Mouse (Mus musculus) right cerebral cortex, postnatal 36 days (tissue): ENCODE data around the gene Patl2.

ENCODE experiments used
- DNase-seq, 2 experiments: peaks; one replicate each; pipeline ENCODE4 v3.0.0; 2022; ENCODE audit warnings: low spot score in 2 of 2, mixed read lengths in 1 of 2

The Patl2 gene

DNA sequence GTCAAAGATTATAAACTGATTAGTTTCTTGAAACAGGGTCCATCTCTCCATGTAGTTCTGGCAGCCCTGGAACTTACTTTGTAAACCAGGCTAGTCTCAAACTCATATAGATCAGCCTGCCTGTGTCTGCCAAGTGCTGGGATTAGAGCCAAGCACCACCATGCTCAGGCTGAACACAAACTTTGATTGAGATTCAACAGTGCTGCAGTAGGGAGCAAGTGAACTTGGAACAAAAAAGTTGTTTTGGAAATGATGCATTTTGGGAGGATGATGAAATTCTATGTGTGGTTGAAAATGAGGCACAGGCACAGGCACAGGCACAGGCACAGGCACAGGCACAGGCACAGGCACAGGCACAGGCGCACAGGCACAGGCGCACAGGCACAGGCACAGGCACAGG lies 13.8 kb downstream of the Patl2 start:
- no peak for DNase-seq

DNA sequence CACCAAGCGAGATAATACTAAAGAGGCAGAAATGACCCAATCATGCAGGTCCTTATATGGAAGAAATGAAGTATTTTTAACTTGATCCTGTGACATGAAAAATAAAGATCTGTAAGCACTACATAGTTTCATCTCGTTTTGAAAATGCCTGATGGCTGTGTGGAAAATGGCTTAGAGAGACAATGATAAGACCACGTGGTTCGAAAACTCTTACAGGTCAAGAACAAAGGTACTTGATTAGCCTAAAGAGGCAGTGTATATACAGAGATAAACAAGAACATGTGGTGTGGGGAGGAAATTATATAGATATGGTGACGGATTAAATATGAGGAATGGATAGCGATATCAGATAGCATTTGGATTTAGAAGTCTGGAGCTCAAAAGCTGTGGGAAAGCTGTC lies 14.7 kb downstream of the Patl2 start:
- no peak for DNase-seq

DNA sequence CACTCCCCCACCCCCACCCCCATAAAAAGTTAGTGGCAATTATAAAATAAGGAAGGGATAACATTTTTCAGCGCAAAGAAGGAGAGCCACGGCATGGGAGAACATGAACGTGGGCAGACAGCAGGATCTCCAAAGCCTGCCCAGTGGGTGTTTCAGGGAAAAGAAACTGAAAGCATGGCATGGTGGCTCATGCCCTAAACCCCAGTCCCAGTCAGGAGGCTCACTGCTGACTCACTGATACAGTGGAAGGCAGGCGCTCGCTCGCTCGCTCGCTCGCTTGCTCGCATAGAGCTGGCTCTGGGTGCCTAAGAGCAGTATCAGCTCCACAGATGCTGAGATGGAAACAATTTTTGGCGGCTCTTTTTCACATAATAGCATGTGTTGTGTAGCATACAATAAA lies 21.7 kb downstream of the Patl2 start:
- no peak for DNase-seq

DNA sequence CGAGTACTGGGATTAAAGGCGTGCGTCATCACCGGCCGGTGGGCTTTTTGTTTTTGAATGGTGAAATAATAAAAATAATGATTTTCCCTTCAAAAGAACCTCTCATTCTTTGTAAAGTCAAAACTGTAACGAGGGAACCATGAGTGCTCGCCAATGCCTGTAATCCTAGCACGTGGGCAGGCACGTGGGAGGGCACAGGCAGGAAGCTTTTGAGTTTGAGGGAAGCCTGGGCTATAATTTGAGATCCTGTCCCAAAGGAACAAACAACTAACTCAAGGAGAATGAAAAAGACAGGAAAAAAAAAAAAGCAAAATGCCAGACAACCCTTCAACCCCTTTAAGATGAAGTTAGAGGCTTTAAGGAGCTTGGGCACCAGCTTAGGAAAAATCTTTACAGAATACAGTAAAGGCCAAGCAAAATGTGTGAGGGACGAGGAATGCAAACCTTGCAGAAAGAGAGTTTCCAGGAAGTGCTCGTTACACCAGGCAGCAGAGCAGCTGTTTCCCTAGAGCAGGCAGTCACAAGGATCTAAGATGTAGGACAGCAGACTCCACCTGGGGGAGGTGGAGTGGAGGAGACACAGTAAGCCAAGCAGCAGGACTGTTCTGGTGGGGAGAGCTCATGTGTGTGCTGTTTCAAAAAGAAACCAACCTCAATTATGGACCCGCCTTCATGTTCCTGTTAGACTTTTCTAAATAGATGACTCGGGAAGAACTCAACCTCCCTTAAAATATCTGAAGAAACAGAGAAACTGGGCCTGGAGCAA lies 22.4 kb downstream of the Patl2 start:
- peak; percentile 16 to 54 for DNase-seq

DNA sequence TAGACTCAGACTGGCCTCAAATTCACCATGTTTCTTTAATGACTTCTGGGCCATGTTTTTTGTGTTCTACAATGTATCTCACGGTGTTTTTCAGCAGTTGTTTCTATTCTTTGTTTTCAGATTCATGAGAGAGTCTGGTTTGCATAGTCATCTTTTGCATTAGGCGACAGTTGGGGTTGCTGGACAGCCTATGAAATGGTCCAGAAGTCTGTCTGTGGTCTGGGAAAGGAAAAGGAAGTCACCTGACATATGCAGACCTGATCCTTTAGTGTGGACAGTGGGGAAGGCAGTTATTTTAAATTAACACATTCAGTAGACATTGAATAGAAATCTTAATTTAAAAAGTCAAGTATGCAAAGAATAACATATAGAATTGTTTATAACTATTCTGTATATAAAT lies 23.5 kb downstream of the Patl2 start:
- no peak for DNase-seq

DNA sequence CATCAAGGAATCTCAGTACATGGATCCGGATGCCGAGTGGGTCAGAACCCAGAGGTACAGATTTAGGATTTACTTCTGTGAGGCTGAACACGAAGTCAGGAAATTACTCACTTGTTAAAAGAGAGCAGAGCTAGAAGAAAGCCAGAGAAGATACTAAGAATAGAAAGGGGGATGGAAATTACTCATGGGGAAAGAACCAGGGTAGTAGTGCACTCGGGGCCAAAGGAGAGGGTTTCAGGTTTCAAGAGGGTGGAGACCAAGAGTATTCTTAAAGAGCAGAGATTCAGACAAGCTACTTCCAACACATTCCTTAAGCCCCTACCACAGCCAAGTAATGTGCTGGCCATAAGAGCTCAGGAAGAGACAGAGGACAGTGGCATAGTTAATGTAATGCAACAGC lies 24.4 kb downstream of the Patl2 start:
- DNase-seq: no peak

DNA sequence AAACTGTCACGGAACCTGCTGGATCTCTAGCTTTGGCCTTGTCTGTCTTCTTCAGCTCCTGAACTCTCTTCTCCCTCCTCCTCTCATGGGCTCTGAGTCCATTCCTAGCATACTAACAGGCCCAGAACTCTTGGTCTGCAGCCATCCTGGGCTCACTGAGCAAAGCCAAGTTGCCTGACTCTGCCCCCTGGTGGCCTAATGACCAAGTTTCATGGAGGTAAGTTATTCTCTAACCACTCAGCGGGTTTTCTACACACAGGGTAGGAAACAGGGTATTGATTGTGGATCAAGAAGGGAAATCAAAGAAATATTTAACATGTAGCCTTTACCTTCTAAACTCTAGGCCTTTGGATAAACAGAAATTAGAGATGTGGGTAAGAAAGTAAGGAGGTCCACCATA lies 25.3 kb downstream of the Patl2 start, which contains the start of gene Trim69:
Gene Trim69 (plus strand): TSS at position 21 of the 400 bp plus-strand sequence.
- peak; percentile 22 to 44 for DNase-seq

DNA sequence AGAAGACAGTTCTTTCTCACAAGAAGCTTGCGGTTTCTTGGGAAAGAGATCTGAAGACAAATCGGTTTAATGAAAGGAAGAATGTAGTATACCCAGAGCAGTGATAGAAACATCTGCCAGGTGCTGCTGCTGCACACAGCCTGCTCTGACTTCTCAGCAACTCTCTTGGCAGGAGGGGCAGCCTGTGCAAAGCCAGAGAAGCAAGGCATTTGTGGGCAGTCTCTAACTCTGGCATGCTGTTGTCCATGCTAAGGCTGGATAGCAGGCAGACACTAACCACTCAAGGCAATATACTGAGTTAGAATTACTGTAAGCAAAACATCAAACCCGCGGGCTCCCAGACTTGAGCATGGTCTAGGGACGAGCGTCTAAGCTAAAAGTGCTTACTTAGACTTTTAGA lies 26.3 kb downstream of the Patl2 start:
- DNase-seq: no peak

DNA sequence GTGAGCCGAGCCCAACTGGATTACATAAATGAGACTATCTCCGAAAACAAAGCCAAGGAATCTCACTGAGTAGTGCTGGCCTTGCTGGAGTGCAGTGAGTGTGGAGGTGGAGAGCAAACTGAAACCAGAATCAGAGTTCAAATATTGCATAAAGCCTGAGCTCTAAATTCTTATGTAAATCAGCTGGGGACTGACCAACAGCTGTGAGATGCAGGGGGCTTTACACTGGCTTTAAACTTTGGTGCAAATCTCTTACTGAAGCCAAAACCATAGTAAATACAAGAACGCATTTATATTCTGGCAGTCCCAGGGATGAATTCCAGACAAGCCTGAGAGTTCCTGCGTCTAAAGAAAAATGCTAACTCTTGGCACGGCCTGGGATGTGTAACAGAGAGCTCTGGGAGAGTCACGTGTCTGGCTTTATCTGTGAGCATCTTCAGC lies 27.6 kb downstream of the Patl2 start:
- DNase-seq: no peak

DNA sequence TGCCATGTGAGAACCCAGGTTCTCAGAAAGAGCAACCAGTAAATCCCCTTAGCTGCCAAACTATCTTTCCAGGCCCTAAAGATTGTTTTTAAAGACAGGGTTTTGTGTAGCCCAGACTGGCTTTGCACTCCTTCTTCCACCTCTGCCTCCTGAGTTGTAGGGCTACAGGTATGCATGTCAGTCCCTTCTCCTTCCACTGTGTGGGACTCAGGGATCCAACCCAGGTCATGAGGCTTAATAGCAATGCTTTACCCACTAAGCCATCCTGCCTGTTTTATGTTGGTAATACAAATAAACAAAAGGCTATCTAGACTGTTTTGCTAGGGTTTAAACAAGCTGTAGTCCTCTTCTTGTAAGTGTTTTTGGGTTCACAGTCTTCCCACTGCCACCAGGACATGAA lies 28.4 kb downstream of the Patl2 start:
- DNase-seq: no peak

DNA sequence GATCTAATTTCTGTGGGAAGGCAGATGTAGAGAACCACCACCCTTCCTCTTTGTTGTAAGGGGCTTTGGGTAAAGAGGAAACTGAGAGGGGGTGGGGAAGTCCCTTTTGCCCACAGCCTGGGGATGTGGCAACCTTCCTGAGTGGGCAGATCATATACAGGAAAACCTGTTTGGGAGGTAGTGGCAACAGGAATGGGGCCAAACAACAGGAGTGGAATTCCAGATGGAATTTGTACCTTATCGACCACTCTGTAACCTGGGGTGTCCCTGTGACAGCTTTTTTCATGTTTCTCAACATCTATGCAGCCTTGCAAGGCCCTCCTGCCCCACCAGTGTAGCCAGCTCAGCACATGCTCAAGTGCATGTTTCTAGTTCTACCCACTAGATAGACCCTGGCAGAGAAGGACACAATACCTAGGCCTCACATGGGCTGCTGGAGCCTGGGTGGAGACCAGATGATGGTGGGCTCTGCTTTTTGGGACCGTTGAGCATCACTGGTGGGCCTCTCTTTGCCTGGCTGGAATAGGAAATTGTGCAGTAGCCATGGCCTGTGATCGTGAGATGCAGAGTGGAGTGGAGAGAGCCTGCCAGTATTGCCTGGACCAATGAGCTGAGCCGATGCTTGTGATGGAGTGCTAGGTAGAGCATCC lies 29.8 kb downstream of the Patl2 start:
- DNase-seq: no peak

DNA sequence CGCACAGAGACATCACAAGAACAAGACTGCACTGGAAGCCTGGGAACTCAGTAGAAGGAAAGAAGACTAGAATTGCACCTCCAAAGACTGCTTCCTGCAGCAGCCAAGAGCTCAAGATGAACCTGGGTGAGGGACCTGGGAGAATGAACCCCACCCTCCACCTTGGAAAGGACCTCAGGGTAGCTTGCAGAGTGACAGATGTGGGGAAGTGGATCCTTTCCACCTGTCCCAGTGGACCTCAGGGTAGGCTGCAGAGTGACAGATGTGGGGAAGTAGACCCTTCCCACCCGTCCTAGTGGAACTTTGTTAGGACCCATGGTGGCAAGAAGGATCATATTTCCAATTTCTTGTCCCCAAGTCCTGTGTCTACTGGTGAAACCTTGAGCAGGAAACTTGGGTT lies 30.7 kb downstream of the Patl2 start:
- DNase-seq: no peak

DNA sequence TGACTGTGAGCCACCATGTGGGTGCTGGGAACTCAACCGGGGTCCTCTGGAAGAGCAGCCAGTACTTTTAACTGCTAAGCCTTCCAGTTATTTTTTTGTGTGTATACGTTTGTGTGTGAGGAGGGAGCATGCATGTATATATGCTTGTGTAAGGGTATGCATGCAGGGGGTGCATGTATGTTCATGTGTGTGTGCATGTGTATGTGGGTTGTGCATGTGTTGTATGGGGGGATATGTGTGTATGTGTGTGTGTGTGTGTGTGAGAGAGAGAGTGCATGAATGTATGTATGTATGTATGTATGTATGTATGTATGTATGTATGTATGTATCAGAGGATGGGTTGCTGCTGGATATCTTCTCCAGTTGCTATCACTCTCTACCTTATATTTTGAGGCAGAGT lies 31.5 kb downstream of the Patl2 start:
- no peak for DNase-seq

DNA sequence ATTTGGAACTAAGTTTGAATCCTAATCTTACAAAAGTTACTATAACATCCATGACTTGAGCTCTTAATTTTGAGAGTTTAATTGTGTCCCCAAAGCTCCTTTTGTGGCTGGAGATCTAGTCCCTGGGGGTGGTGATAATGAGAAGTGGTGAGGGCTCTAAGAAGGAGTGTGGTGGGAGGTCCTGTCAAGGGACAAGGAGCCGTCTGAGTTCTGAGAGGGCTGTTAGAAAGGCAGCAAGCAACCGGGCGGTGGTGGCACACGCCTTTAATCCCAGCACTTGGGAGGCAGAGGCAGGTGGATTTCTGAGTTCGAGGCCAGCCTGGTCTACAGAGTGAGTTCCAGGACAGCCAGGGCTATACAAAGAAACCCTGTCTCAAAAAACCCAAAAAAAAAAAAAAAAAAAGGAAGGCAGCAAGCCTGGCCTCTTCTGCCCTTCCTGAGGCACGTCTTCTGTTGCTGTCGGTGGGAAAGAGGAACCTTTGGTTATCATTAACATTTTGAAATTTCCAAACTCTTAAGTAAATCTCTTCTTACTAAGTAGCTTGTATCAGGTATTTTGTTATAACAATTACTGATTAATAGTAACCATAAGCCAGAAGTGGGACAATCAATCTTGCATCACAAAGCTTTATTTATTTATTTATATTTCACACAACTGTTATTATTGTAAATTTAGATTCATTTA lies 32.2 kb downstream of the Patl2 start:
- no peak for DNase-seq

DNA sequence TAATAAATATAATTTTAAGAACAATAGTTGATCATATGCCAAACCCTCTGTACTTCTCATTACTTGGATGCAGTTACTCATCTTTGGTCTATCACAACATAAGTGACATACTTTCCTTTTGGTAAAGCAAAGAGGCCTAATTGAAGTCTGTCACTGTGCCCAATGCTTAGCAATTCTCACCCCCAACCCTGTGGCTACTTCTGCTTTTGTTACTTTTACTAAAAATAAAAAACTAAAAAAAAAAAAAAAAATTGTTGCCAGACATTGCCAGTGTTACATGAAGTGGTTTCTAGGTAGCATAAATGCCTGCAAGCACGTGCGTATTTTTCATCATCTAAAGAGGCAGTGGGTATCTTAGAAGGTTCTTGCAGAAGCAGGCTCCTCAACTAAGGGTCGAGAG lies 33.1 kb downstream of the Patl2 start:
- no peak for DNase-seq

DNA sequence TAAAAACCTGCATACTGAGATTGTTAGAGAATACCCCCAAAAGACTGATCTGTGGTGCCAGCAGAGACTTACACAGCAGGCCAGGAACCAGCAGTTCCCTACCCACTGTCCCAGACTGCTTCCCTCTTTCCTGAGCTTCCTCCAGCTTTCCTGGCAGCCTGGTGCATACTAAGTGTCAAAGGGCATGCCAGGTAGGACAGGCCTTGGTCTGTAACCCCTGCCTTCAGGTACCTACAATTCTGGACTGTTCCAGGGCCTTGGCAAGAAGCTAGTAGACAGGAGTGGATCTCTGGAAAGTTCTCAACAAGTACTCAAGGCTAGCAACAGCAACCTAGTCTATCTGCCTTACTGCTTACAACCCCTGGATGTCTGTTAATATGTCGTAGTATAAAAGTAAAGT lies 34.8 kb downstream of the Patl2 start:
- no peak for DNase-seq

DNA sequence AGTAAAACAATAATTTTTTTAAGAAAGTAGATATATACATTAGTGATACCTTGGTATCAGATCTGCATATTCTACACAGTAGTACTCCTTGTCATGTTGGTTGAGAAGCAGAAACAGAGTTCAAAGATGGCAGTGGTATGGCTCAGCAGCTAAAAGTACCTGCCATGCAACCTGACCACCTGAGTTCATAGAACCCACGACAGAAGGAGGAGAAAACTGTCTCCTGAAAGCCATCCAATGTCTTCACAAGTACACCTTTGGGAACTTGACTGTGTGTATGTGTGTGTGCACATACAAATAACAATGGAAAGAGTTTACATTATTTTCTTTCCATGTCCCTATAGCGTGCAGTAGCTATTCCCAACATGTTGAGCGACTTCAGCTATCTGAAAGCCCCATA lies 36.3 kb downstream of the Patl2 start:
- DNase-seq: no peak

DNA sequence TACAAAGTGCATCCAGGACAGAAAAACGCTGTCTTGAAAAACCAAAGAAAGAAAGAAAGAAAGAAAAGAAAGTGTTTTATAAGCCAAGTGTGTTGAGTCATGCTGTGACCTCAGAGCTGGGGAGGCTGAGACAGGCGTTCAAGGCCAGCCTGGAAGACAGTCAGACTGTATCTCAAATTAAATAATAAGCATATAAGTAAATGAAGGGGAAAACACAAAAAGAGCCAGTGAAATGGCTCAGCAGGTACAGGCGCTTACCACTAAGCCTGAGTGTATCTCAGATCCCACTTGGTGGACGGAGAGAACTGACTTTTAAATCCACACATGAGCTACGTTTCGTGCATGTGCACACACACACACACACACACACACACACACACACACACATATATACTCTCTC lies 36.7 kb downstream of the Patl2 start:
- DNase-seq: no peak

DNA sequence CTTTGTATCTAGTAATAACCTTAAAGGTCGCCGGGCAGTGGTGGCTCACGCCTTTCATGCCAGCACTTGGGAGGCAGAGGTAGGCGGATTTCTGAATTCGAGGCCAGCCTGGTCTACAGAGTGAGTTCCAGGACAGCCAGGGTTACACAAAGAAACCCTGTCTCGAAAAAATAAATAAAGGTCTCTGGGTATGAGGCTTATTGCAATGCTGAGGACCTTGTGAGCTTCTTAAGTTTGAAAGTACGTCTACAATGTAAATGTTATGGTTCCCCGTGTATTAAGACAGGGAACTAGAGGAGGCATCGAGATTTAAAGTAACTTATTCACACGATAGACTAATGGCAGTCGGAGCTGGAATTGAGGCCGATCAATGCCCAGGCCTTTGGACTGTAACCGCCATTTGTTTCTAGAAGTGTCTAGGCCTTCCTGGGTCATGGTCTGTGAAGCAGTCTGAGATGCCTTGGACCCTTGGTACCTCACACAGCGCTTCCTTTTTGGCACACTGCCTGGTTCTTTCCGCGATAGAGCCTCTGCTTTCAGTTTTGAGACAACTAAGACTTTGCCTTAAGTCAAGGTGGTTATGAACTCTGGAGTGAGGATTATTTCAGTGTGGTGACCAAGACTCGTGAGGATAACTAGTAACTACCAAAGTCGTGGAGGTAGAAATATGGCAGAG lies 37.6 kb downstream of the Patl2 start:
- DNase-seq: no peak

DNA sequence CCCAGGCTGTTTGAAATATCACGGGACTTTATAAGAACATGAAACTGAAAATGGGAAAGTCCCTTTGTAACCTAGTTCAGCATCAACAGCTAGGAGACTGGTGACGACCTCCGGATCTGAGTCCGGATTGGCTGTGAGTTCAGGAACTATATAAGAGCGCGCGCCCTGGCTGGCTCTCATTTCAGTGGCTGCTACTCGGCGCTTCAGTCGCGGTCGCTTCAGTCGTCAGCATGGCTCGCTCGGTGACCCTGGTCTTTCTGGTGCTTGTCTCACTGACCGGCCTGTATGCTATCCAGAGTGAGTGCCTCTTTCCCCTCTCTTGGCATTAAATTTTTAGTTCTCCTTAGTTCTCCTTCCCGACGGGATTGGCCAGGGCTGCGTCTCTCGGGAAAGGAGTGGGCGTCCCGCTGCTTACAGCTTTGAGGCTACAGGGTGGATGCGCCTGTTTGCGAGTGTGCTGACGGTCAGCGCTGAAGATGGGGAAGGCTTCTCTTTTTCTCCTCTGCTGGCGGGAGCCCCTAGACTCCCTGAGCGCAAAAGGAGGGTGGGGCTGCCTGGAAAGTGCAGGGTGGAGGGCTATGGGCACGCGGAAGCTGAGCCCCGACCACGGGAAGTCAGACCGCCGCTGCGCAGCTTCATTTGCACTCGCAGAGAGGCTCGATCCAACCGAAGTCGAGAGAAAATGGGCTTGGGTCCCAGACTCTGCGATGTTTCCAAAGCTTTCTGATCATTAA lies 38.3 kb downstream of the Patl2 start, which contains the start of gene B2m:
Gene B2m (plus strand): TSS at position 179 of the 734 bp plus-strand sequence.
- DNase-seq: peak; percentile 88 to 90

DNA sequence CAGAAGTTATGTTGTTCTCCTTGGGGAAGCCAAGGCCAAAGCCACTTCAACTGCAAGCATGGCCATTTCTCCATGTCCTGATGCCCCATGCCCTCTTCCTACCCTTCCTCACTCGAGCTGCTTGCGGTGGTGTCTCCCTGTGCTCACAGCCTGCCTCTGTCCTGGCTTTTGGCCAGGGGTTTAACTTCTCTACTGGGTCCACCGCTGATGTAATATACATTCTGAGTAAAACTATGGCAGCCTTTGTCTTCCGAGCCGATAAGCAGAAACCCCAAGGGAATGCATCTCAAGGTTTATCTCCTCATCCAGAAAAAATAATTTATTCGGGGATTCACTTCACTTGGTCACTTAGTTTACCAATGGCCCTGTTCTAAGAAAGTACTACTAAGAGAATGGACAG lies 39.3 kb downstream of the Patl2 start:
- no peak for DNase-seq

DNA sequence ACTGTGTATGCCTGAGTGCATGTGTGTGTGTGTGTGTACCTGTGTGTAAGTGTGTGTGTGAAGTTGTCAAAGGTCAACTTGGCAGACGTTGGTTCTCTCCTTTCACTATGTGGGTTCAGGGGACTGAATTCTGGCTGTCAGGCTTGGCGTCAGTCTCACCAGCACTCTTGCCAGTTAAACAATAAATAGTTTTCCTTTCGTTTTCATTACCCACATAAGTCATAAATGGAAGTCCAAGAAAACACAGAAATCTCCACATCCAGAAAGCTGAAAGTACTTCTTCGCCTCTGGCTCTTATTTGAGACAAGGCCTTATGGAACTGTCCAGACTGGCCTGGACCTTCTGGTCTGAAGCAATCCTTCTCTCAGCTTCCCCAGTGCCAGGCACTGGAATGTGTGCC lies 40.2 kb downstream of the Patl2 start:
- no peak for DNase-seq
